Mouse (Mus musculus): ENCODE measurements at regions not wholly inside any gene's neighbourhood (a gene's known extent, or its start where the extent isn't known, plus 50 kb on each side); places are given as distances from the start of the nearest gene placed in this dataset.

GRCm38 (mm10) chr7:113110867-113111508 is 96.3 kb upstream of the Arntl start:
- TF ChIP-seq CTCF (conservative IDR thresholded peaks at IDR 0.05; ENCODE audit: low read length), result no peak
- TF ChIP-seq POU5F1 (IDR thresholded peaks at IDR 0.05; ENCODE audit: borderline replicate concordance, low read length), result no peak
